Mouse (Mus musculus) MEL (cell line): ENCODE measurements around the gene Mrpl35. TPM values are rescaled to one million over a fixed set of nuclear protein-coding genes. Genes with fewer than 3 reads are reported as not detected.
A peak's percentile ranks its signal among the peaks of the same experiment; 100 is the strongest.

Experiments used
- DNase-seq: peaks from one replicate; pipeline ENCODE4 v3.0.0; 2011; ENCODE audit warnings: low read depth, low spot score
- H3K27ac ChIP-seq: 2 replicates; pipeline ENCODE4 v1.5.1; 2012; ENCODE audit warnings: low read depth, mild to moderate bottlenecking, control low read depth, low read length, moderate library complexity; ENCODE audit not compliant: control insufficient read depth
- H3K27me3 ChIP-seq, 2 experiments: fragments of 150-350 bp in 1 of 2; sonication (generic) in 1 of 2; 2 replicates each; pipeline ENCODE4 v1.6.1; 2012; ENCODE audit warnings: low read length in 2 of 2, mild to moderate bottlenecking in 2 of 2, improper control_type of control experiment in 1 of 2, moderate library complexity in 1 of 2; ENCODE audit not compliant: insufficient read depth in 2 of 2, control insufficient read depth in 1 of 2
- H3K36me3 ChIP-seq, 2 experiments: 2 replicates each; pipeline ENCODE4 v1.6.1; 2012 to 2014; ENCODE audit warnings: low read length in 2 of 2, improper control_type of control experiment in 1 of 2, inconsistent platforms in 1 of 2, mild to moderate bottlenecking in 1 of 2; ENCODE audit not compliant: insufficient read depth in 2 of 2, control insufficient read depth in 1 of 2
- H3K4me1 ChIP-seq, 2 experiments: fragments of 150-350 bp in 1 of 2; sonication (generic) in 1 of 2; 2 replicates each; pipeline ENCODE4 v1.6.1; 2012; ENCODE audit warnings: low read length in 2 of 2, improper control_type of control experiment in 1 of 2, mild to moderate bottlenecking in 1 of 2; ENCODE audit not compliant: insufficient read depth in 2 of 2, control insufficient read depth in 1 of 2
- H3K4me3 ChIP-seq, 2 experiments: fragments of 150-350 bp in 1 of 2; sonication (generic) in 1 of 2; 2 replicates each; pipeline ENCODE4 v1.5.1; 2012; ENCODE audit warnings: low read depth in 2 of 2, low read length in 2 of 2, mild to moderate bottlenecking in 2 of 2, moderate library complexity in 2 of 2, control low read depth in 1 of 2, improper control_type of control experiment in 1 of 2; ENCODE audit not compliant: control insufficient read depth in 1 of 2, insufficient read depth in 1 of 2
- H3K79me2 ChIP-seq: 2 replicates; pipeline ENCODE4 v1.6.1; 2012; ENCODE audit warnings: mild to moderate bottlenecking, low read length, moderate library complexity; ENCODE audit not compliant: control insufficient read depth, poor library complexity, insufficient read depth
- H3K9ac ChIP-seq: 2 replicates; pipeline ENCODE4 v1.6.1; 2012; ENCODE audit warnings: low read depth, mild to moderate bottlenecking, control low read depth, low read length, moderate library complexity; ENCODE audit not compliant: control insufficient read depth, poor library complexity, severe bottlenecking
- H3K9me3 ChIP-seq: fragments of 150-350 bp; sonication (generic); replicated peaks from 2 replicates; pipeline ENCODE4 v1.6.1; 2012; ENCODE audit warnings: mild to moderate bottlenecking, low read length, improper control_type of control experiment, moderate library complexity; ENCODE audit not compliant: insufficient read depth
- BHLHE40 ChIP-seq: IDR thresholded peaks from 2 replicates; pipeline ENCODE4 v1.6.1; 2012; ENCODE audit warnings: low read depth, mild to moderate bottlenecking, inconsistent platforms, low read length, improper control_type of control experiment, borderline replicate concordance
- CHD1 ChIP-seq: IDR thresholded peaks from 2 replicates; pipeline ENCODE4 v1.6.1; 2012; ENCODE audit warnings: low read depth, mild to moderate bottlenecking, inconsistent platforms, low read length, improper control_type of control experiment
- CTCF ChIP-seq, 3 experiments: IDR thresholded peaks in 2 of 3; conservative IDR thresholded peaks in 1 of 3; 2 replicates each; pipeline ENCODE4 v1.5.1; 2011 to 2012; ENCODE audit warnings: low read length in 3 of 3, low read depth in 2 of 3, mild to moderate bottlenecking in 2 of 3, improper control_type of control experiment in 1 of 3, inconsistent platforms in 1 of 3, mixed read lengths in 1 of 3, moderate library complexity in 1 of 3; ENCODE audit not compliant: control insufficient read depth in 1 of 3, insufficient read depth in 1 of 3, poor library complexity in 1 of 3, severe bottlenecking in 1 of 3
- ELF1 ChIP-seq: IDR thresholded peaks from 2 replicates; pipeline ENCODE4 v1.6.1; 2014; ENCODE audit warnings: low read depth, mild to moderate bottlenecking, inconsistent platforms, low read length, improper control_type of control experiment, moderate library complexity
- GABPA ChIP-seq: IDR thresholded peaks from 2 replicates; pipeline ENCODE4 v1.6.1; 2012; ENCODE audit warnings: low read depth, mild to moderate bottlenecking, inconsistent platforms, low read length, improper control_type of control experiment, moderate library complexity
- GATA1 ChIP-seq: IDR thresholded peaks from 2 replicates; pipeline ENCODE4 v1.6.1; 2011; ENCODE audit warnings: low read depth, low read length, improper control_type of control experiment
- KAT2A ChIP-seq: conservative IDR thresholded peaks from 2 replicates; pipeline ENCODE4 v1.6.1; 2012; ENCODE audit warnings: low read depth, low read length, improper control_type of control experiment, inconsistent platforms
- MAZ ChIP-seq: IDR thresholded peaks from 2 replicates; pipeline ENCODE4 v1.6.1; 2012; ENCODE audit warnings: low read depth, mild to moderate bottlenecking, inconsistent platforms, low read length, improper control_type of control experiment
- MEF2A ChIP-seq: IDR thresholded peaks from 2 replicates; pipeline ENCODE4 v1.6.1; 2014; ENCODE audit warnings: low read depth, mild to moderate bottlenecking, inconsistent platforms, low read length, improper control_type of control experiment; ENCODE audit not compliant: poor library complexity, insufficient replicate concordance, severe bottlenecking; ENCODE audit errors: extremely low read depth
- MYB ChIP-seq: IDR thresholded peaks from 2 replicates; pipeline ENCODE4 v1.6.1; 2011; ENCODE audit warnings: mild to moderate bottlenecking, low read depth, low read length, improper control_type of control experiment
- NRF1 ChIP-seq: IDR thresholded peaks from 2 replicates; pipeline ENCODE4 v1.6.1; 2014; ENCODE audit warnings: low read depth, mild to moderate bottlenecking, inconsistent platforms, low read length, improper control_type of control experiment, moderate library complexity; ENCODE audit not compliant: poor library complexity, insufficient read depth, severe bottlenecking
- POLR2AphosphoS2 ChIP-seq: IDR thresholded peaks from 2 replicates; pipeline ENCODE4 v1.6.1; 2011; ENCODE audit warnings: low read length, improper control_type of control experiment
- POLR2AphosphoS5 ChIP-seq: IDR thresholded peaks from 2 replicates; pipeline ENCODE4 v1.6.1; 2012; ENCODE audit warnings: low read depth, borderline replicate concordance, mild to moderate bottlenecking, inconsistent platforms, low read length, moderate library complexity, mixed read lengths
- SIN3A ChIP-seq: IDR thresholded peaks from 2 replicates; pipeline ENCODE4 v1.6.1; 2012; ENCODE audit warnings: low read length, improper control_type of control experiment, inconsistent platforms
- TCF12 ChIP-seq: IDR thresholded peaks from 2 replicates; pipeline ENCODE4 v1.6.1; 2014; ENCODE audit warnings: low read depth, mild to moderate bottlenecking, inconsistent platforms, low read length, improper control_type of control experiment, moderate library complexity
- UBTF ChIP-seq: IDR thresholded peaks from 2 replicates; pipeline ENCODE4 v1.6.1; 2012; ENCODE audit warnings: low read depth, mild to moderate bottlenecking, inconsistent platforms, low read length, improper control_type of control experiment, moderate library complexity, borderline replicate concordance; ENCODE audit not compliant: insufficient read depth
- ZMIZ1 ChIP-seq: IDR thresholded peaks from 2 replicates; pipeline ENCODE4 v1.6.1; 2012; ENCODE audit warnings: low read depth, mild to moderate bottlenecking, inconsistent platforms, low read length, improper control_type of control experiment, moderate library complexity
- polyA plus RNA-seq, 2 experiments: library from polyadenylated mRNA; stranded (reverse) in 1 of 2; unstranded in 1 of 2; fragments of >175 nt in 1 of 2; fragments of >200 nt in 1 of 2; gene quantifications; 2 replicates each; pipeline versions ENCODE4 v1.2.1 to v1.2.4; 2012; ENCODE audit warnings: low replicate concordance in 2 of 2, low read depth in 1 of 2; ENCODE audit not compliant: insufficient read length in 2 of 2, insufficient read depth in 1 of 2, missing spikeins in 1 of 2
- total RNA-seq: library from RNA; depleted of rRNA; stranded (reverse); fragments of 300-350 nt; gene quantifications from 2 replicates; pipeline ENCODE4 v1.2.3, GENCODE M21; 2012

Mrpl35 gene
- total and polyA plus RNA-seq, 3 experiments, result 26.0 to 34.8 TPM; not detected in 1

DNA sequence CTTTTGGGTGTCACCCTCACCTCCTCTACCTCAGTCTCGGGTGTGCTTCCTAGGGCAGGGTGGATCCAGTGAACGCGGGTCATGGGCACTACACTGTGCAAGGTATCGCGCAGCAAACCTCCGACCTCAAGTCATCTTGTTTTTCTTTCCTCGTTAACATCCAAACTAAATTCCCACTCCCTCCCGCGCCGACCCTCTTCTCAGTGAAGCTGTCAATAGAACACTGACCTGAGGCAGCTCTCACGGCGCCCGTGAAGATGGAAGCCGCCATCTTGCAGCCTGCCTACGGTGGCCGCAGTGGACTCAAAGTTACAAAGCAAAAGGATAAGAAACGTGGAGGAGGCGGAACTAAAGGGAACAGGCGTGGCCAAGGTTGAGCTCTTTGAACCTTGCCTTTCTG is 3.3 kb downstream of the Mrpl35 start (continued):
- no peak for TF ChIP-seq MAZ
- TF ChIP-seq CTCF (IDR thresholded peaks at IDR 0.05 in 2 of 3, conservative IDR thresholded peaks at IDR 0.05 in 1 of 3; ENCODE audit: control insufficient read depth in 1 of 3, insufficient read depth in 1 of 3, low read depth in 2 of 3, low read length in 3 of 3, poor library complexity in 1 of 3, severe bottlenecking in 1 of 3), result no peak
- TF ChIP-seq TCF12, result peak; percentile 72
- TF ChIP-seq NRF1, result 0 out of 2 replicates have a peak, but pooled peaks have one; percentile 7
- no peak for TF ChIP-seq POLR2AphosphoS5
- TF ChIP-seq POLR2AphosphoS2, result peak; percentile 87
- TF ChIP-seq SIN3A, result peak; percentile 99
- peak; percentile 84 for TF ChIP-seq ELF1
- TF ChIP-seq MYB, result no peak
- TF ChIP-seq, all 39 proteins: peak for 22

DNA sequence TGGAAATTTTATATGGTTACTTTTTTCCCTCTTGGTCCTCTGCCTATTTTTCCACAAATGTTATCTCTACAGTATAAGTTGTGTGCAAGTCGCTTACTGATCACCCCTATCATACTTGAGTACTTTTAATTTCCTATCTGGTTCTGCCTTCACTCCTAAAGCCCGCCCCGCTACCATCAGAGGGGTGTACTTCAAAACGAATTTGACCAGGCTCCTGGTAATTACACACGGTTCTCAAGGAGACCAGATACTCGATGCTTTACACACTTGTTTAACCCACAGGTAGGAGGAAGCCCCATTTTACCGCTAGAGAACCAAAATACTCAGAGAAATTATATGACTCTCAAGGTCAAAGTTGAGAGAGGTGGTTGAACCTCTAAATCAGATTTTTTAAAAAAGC is 3.7 kb downstream of the Mrpl35 start:
- H3K27me3 ChIP-seq, result no peaks in the 10 kb centered on the region; a peak in 1 of 4 replicates
- no peaks in the 10 kb centered on the region for H3K9me3 ChIP-seq
- peak; percentile 65 for DNase-seq
- H3K36me3 ChIP-seq, result peaks cover 0 to 13% of the 10 kb centered on the region in 2 experiments; a peak in 2 of 4 replicates
- H3K9ac ChIP-seq, result peak overlapping the region; percentile 70
- peak overlapping the region; percentile 73 to 87 for H3K4me3 ChIP-seq
- peak overlapping the region; percentile 38 for H3K27ac ChIP-seq
- peaks cover 0 to 10% of the 10 kb centered on the region in 2 experiments; a peak in 3 of 4 replicates for H3K4me1 ChIP-seq
- H3K79me2 ChIP-seq, result peaks cover 13% of the 10 kb centered on the region
- TF ChIP-seq GABPA (no peak), CHD1 (peak; percentile 20; the same call in 1 of the 2 replicates), ZMIZ1 (no peak), GATA1 (0 out of 2 replicates have a peak, but pooled peaks have one; percentile 25)

DNA sequence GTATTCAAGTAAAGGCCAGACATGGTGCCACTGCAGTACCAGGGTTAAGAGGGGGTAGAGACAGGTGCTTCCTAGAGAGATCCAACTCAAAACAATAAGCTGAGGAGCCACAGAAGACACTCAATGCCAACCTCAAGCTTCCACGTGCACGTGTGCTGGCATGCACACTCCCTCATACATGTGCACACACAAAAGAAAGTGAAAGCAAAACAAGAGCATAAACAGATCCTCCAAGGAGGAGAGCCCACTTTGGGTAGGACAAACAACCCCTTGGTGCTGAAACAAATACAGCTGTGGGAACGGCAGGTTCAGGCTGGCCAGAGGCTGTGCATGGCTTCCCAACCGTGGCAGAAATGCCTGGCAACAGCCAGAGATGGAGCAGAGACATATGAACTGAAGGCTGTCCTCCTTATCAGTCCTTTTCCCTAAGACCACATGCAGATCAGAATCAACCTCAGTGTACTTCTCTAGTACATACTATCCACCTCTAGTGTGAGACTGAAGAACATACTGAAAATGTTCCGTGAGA is 6.9 kb downstream of the Mrpl35 start:
- Histone ChIP-seq H3K27me3 (no peaks in the 10 kb centered on the region), H3K9ac (no peak overlapping the region), H3K4me3 (no peak overlapping the region), H3K9me3 (no peaks in the 10 kb centered on the region), H3K36me3 (peaks cover 10 to 24% of the 10 kb centered on the region in 2 experiments), H3K79me2 (peaks cover 13% of the 10 kb centered on the region)
- no peak for DNase-seq
- TF ChIP-seq BHLHE40 (no peak), KAT2A (no peak), MEF2A (no peak), UBTF (no peak), GATA1 (no peak)
- TF ChIP-seq, all 39 proteins: peak for 0
- H3K4me1 ChIP-seq, result peaks cover 2 to 16% of the 10 kb centered on the region in 2 experiments; a peak in 3 of 4 replicates
- no peak overlapping the region for H3K27ac ChIP-seq
